Mouse (Mus musculus) neural tube, embryonic 15.5 days (tissue): ENCODE data around the gene Hdhd5. TPM values are rescaled to one million over a fixed set of nuclear protein-coding genes. Genes with fewer than 3 reads are reported as not detected.

Source experiments
- ATAC-seq: fragments of 200-750 bp; cut with Nextera tagmentation; 2 replicates; pipeline ENCODE4 v1.8.0; 2017; ENCODE audit warnings: mild to moderate bottlenecking, moderate TSS enrichment, moderate library complexity; ENCODE audit not compliant: low FRiP score
- H3K27ac ChIP-seq: fragments of 300-500 bp; sonication (generic); replicated peaks from 2 replicates; pipeline ENCODE4 v1.5.1; 2015; ENCODE audit warnings: mild to moderate bottlenecking, inconsistent platforms
- H3K27me3 ChIP-seq: fragments of 300-500 bp; sonication (generic); replicated peaks from 2 replicates; pipeline ENCODE4 v1.6.1; 2015; ENCODE audit warnings: inconsistent platforms
- H3K36me3 ChIP-seq: fragments of 300-500 bp; sonication (generic); 2 replicates; pipeline ENCODE4 v1.6.1; 2015; ENCODE audit warnings: inconsistent platforms
- H3K4me1 ChIP-seq: fragments of 300-500 bp; sonication (generic); 2 replicates; pipeline ENCODE4 v1.6.1; 2015; ENCODE audit warnings: inconsistent platforms
- H3K4me2 ChIP-seq: fragments of 300-500 bp; sonication (generic); 2 replicates; pipeline ENCODE4 v1.6.1; 2015; ENCODE audit warnings: inconsistent platforms, mild to moderate bottlenecking, moderate library complexity
- H3K4me3 ChIP-seq: fragments of 300-500 bp; sonication (generic); replicated peaks from 2 replicates; pipeline ENCODE4 v1.5.1; 2015; ENCODE audit warnings: mild to moderate bottlenecking, inconsistent platforms
- H3K9ac ChIP-seq: fragments of 300-500 bp; sonication (generic); replicated peaks from 2 replicates; pipeline ENCODE4 v1.6.1; 2015; ENCODE audit warnings: mild to moderate bottlenecking, inconsistent platforms
- H3K9me3 ChIP-seq: fragments of 300-500 bp; sonication (generic); replicated peaks from 2 replicates; pipeline ENCODE4 v1.6.1; 2016; ENCODE audit warnings: inconsistent platforms
- whole genome bisulfite sequencing: fragments of 180-500 bp; shearing (Covaris S2); methylation state at CpG from one replicate; pipeline ENCODE4 v1.1.7; 2015; ENCODE audit warnings: mixed read lengths; 5-methylcytosine and 5-hydroxymethylcytosine counted together
- polyA plus RNA-seq: library from polyadenylated mRNA; unstranded; fragments of >200 nt; fragmentation: Nextera tagmentation; extraction: Ambion mirVana; gene quantifications from 2 replicates; pipeline ENCODE4 v1.2.1, GENCODE M21; 2015

Gene Hdhd5
- polyA plus RNA-seq, 1 experiment from 2014 or later, result 16.8 TPM

GRCm38 (mm10) chr6:120465393-120465792 is 65.7 kb downstream of the Hdhd5 start:
- no peak overlapping the region for H3K4me3 ChIP-seq
- H3K4me2 ChIP-seq, result no peak overlapping the region
- peaks cover 28% of the 10 kb centered on the region for H3K27me3 ChIP-seq
- ATAC-seq, result no peak
- no peaks in the 10 kb centered on the region for H3K9me3 ChIP-seq
- H3K36me3 ChIP-seq, result no peaks in the 10 kb centered on the region
- no peak overlapping the region for H3K9ac ChIP-seq
- no peak overlapping the region for H3K27ac ChIP-seq
- peaks cover 16% of the 10 kb centered on the region for H3K4me1 ChIP-seq
- WGBS, result 33% methylated on average over 4 of the region's 4 CpGs

DNA sequence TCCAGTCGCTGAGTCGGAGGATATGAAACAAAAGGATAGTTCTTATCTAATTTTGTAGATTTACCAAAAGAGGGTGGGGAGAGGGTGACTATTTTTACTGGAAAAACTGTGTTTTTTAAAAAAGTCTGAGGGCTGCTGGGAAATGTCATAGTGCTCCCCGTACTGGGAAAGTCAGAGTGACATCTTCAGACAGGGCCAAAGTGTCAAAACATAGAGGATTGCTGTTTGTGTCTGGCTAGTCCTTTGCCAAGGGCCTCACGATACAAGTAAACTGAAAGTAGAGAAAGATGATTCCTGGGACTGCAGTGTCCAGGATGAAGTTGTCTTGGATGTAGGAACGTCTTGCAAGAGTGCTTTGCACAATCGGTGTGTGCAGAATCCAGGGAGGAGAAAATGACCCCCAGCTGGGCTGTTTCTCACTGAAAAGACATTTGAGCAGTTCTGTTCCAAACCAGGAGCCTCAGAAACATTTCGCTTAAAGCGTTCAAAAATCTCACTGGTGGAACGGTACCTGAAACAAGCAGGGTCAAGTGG is 66.6 kb downstream of the Hdhd5 start:
- whole genome bisulfite sequencing, result 48% methylated on average over 9 of the region's 9 CpGs
- peaks cover 28% of the 10 kb centered on the region for H3K27me3 ChIP-seq
- H3K4me1 ChIP-seq, result peaks cover 16% of the 10 kb centered on the region
- H3K4me3 ChIP-seq, result peak overlapping the region; percentile 49; the same call in 1 of the 2 replicates
- H3K36me3 ChIP-seq, result no peaks in the 10 kb centered on the region
- no peak overlapping the region for H3K9ac ChIP-seq
- H3K9me3 ChIP-seq, result no peaks in the 10 kb centered on the region
- H3K27ac ChIP-seq, result no peak overlapping the region
- peak overlapping the region; percentile 70 for H3K4me2 ChIP-seq
- no peak for ATAC-seq

- Histone ChIP-seq H3K36me3 (no peaks in the 10 kb centered on the region), H3K4me3 (peak overlapping the region; percentile 49), H3K27me3 (peaks cover 28% of the 10 kb centered on the region), H3K9me3 (no peaks in the 10 kb centered on the region), H3K4me2 (peak overlapping the region; percentile 70), H3K4me1 (peaks cover 16% of the 10 kb centered on the region), H3K27ac (no peak overlapping the region), H3K9ac (0 out of 2 replicates have a peak overlapping the region, but pooled peaks have one; percentile 34)
- peak; percentile 25; the same call in 1 of the 2 replicates for ATAC-seq
- WGBS, result 3% methylated on average over 11 of the region's 11 CpGs
These were observed 67.2 kb downstream of the Hdhd5 start for GRCm38 (mm10) chr6:120463884-120464283.

GRCm38 (mm10) chr6:120463086-120463871 is 67.8 kb downstream of the Hdhd5 start, which contains the start of gene Il17ra:
TSS of gene Il17ra (plus strand) at chr6:120463247.
- H3K27ac ChIP-seq, result no peak within 1 kb of the TSS
- ATAC-seq, result peak; percentile 79

DNA sequence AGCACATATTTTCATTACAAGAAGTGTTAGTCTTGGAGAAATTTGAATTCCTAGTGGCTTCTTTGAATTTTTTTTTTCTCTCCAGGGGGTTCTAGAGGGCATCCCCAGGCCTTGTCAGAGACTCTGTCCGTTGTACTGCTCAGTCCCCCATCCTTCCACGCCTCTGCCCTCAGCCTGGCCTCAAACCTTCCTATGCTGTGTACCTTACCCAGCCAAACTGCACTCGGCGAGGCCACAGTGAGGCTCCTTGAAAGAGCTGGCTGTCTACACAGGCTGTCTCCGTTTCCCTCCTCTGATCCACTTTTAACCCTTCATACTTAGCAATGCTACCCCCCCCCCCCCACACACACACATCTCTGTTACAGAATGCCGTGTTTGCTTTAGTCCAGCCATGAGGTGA is 68.9 kb downstream of the Hdhd5 start:
- Histone ChIP-seq H3K27me3 (peaks cover 28% of the 10 kb centered on the region), H3K27ac (no peak overlapping the region), H3K4me3 (no peak overlapping the region), H3K9me3 (no peaks in the 10 kb centered on the region), H3K4me2 (no peak overlapping the region), H3K4me1 (peaks cover 16% of the 10 kb centered on the region), H3K36me3 (no peaks in the 10 kb centered on the region), H3K9ac (no peak overlapping the region)
- ATAC-seq, result no peak
- 59% methylated on average over 6 of the region's 6 CpGs for WGBS

More at GRCm38 (mm10) chr6:120463086-120463871, 67.8 kb downstream of the Hdhd5 start, which contains the start of gene Il17ra:
- Histone ChIP-seq H3K9me3 (no peaks in the 10 kb centered on the region), H3K4me3 (peak within 1 kb of the TSS; percentile 49), H3K4me2 (peak within 1 kb of the TSS; percentile 70), H3K9ac (peak within 1 kb of the TSS; percentile 34; the same call in 1 of the 2 replicates), H3K27me3 (peaks cover 28% of the 10 kb centered on the region), H3K4me1 (peaks cover 16% of the 10 kb centered on the region), H3K36me3 (no peaks in the 10 kb centered on the region)
- WGBS, result under 1% methylated on average over 85 of the region's 90 CpGs

GRCm38 (mm10) chr6:120461217-120461616 is 69.9 kb downstream of the Hdhd5 start:
- no peaks in the 10 kb centered on the region for H3K36me3 ChIP-seq
- no peaks in the 10 kb centered on the region for H3K9me3 ChIP-seq
- 69% methylated on average over 15 of the region's 15 CpGs for WGBS
- no peak overlapping the region for H3K27ac ChIP-seq
- peaks cover 28% of the 10 kb centered on the region for H3K27me3 ChIP-seq
- H3K4me1 ChIP-seq, result peaks cover 16% of the 10 kb centered on the region
- H3K4me2 ChIP-seq, result no peak overlapping the region
- ATAC-seq, result no peak
- no peak overlapping the region for H3K4me3 ChIP-seq
- no peak overlapping the region for H3K9ac ChIP-seq

Other genes starting within 250 kb of the Hdhd5 start
- gene D330020A13Rik, start 237.0 kb downstream of the Hdhd5 start, polyA plus RNA-seq, result 0.45 TPM in 1 of 2 replicates, not detected in the other
- 0.24 and 0.51 TPM in 2 replicates for gene B4galnt3, start 236.8 kb downstream of the Hdhd5 start, polyA plus RNA-seq
- gene Kdm5a, start 167.2 kb downstream of the Hdhd5 start, polyA plus RNA-seq, result 26.5 and 30.9 TPM in 2 replicates
- 11.1 and 16.5 TPM in 2 replicates for gene Ccdc77, start 166.9 kb downstream of the Hdhd5 start, polyA plus RNA-seq
- gene Il17ra, start 68.1 kb downstream of the Hdhd5 start, polyA plus RNA-seq, result 4.0 and 10.4 TPM in 2 replicates
- 2.1 and 2.3 TPM in 2 replicates for gene Tmem121b, start 37.5 kb downstream of the Hdhd5 start, polyA plus RNA-seq
- gene Cecr2, start 135.1 kb upstream of the Hdhd5 start, polyA plus RNA-seq, result 1.4 and 1.7 TPM in 2 replicates
- gene Slc25a18, start 242.3 kb upstream of the Hdhd5 start, polyA plus RNA-seq, result 22.1 and 22.5 TPM in 2 replicates